Mouse (Mus musculus): ENCODE measurements around the gene Syk. TPM values are rescaled to one million over a fixed set of nuclear protein-coding genes. Genes with fewer than 3 reads are reported as not detected.

Gene Syk
- polyA plus RNA-seq, 1 experiment, result 0.89 TPM

GRCm38 (mm10) chr13:52652253-52652628 is 69.3 kb downstream of the Syk start:
- Histone ChIP-seq H3K4me1 (ENCODE audit: control insufficient read depth, insufficient read depth, low read length) (no peaks in the 10 kb centered on the region), H3K27ac (ENCODE audit: control insufficient read depth, insufficient read depth, low read depth, low read length) (no peak overlapping the region), H3K36me3 (ENCODE audit: control insufficient read depth, insufficient read depth, low read length) (no peaks in the 10 kb centered on the region), H3K4me3 (ENCODE audit: control insufficient read depth, low read depth, low read length) (no peak overlapping the region), H3K27me3 (ENCODE audit: control insufficient read depth, insufficient read depth, low read length) (no peaks in the 10 kb centered on the region)
- no peak for TF ChIP-seq POLR2A (IDR thresholded peaks at IDR 0.05; ENCODE audit: control insufficient read depth, low read depth, low read length)
- no peak for TF ChIP-seq CTCF (IDR thresholded peaks at IDR 0.05; ENCODE audit: control insufficient read depth, insufficient read depth, insufficient replicate concordance, low read depth, low read length)

GRCm38 (mm10) chr13:52654081-52654829 is 71.3 kb downstream of the Syk start:
- TF ChIP-seq CTCF (IDR thresholded peaks at IDR 0.05; ENCODE audit: control insufficient read depth, insufficient read depth, insufficient replicate concordance, low read depth, low read length), result no peak
- no peak for TF ChIP-seq POLR2A (IDR thresholded peaks at IDR 0.05; ENCODE audit: control insufficient read depth, low read depth, low read length)
- H3K27ac ChIP-seq (ENCODE audit: control insufficient read depth, insufficient read depth, low read depth, low read length), result no peak overlapping the region
- no peaks in the 10 kb centered on the region for H3K4me1 ChIP-seq (ENCODE audit: control insufficient read depth, insufficient read depth, low read length)
- no peaks in the 10 kb centered on the region for H3K36me3 ChIP-seq (ENCODE audit: control insufficient read depth, insufficient read depth, low read length)
- H3K4me3 ChIP-seq (ENCODE audit: control insufficient read depth, low read depth, low read length), result no peak overlapping the region
- H3K27me3 ChIP-seq (ENCODE audit: control insufficient read depth, insufficient read depth, low read length), result no peaks in the 10 kb centered on the region

GRCm38 (mm10) chr13:52654830-52655308 is 71.9 kb downstream of the Syk start:
- TF ChIP-seq CTCF (IDR thresholded peaks at IDR 0.05; ENCODE audit: control insufficient read depth, insufficient read depth, insufficient replicate concordance, low read depth, low read length) (no peak), POLR2A (IDR thresholded peaks at IDR 0.05; ENCODE audit: control insufficient read depth, low read depth, low read length) (no peak)

GRCm38 (mm10) chr13:52657966-52658365 is 75.0 kb downstream of the Syk start:
- H3K27ac ChIP-seq (ENCODE audit: control insufficient read depth, insufficient read depth, low read depth, low read length), result no peak overlapping the region
- H3K4me1 ChIP-seq (ENCODE audit: control insufficient read depth, insufficient read depth, low read length), result no peaks in the 10 kb centered on the region
- TF ChIP-seq CTCF (IDR thresholded peaks at IDR 0.05; ENCODE audit: control insufficient read depth, insufficient read depth, insufficient replicate concordance, low read depth, low read length), result no peak
- no peak for TF ChIP-seq POLR2A (IDR thresholded peaks at IDR 0.05; ENCODE audit: control insufficient read depth, low read depth, low read length)
- no peaks in the 10 kb centered on the region for H3K36me3 ChIP-seq (ENCODE audit: control insufficient read depth, insufficient read depth, low read length)
- no peak overlapping the region for H3K4me3 ChIP-seq (ENCODE audit: control insufficient read depth, low read depth, low read length)
- H3K27me3 ChIP-seq (ENCODE audit: control insufficient read depth, insufficient read depth, low read length), result no peaks in the 10 kb centered on the region

More at GRCm38 (mm10) chr13:52654830-52655308, 71.9 kb downstream of the Syk start:
- Histone ChIP-seq H3K27me3 (ENCODE audit: control insufficient read depth, insufficient read depth, low read length) (no peaks in the 10 kb centered on the region), H3K4me1 (ENCODE audit: control insufficient read depth, insufficient read depth, low read length) (no peaks in the 10 kb centered on the region), H3K36me3 (ENCODE audit: control insufficient read depth, insufficient read depth, low read length) (no peaks in the 10 kb centered on the region), H3K4me3 (ENCODE audit: control insufficient read depth, low read depth, low read length) (no peak overlapping the region), H3K27ac (ENCODE audit: control insufficient read depth, insufficient read depth, low read depth, low read length) (no peak overlapping the region)

- Histone ChIP-seq H3K36me3 (ENCODE audit: control insufficient read depth, insufficient read depth, low read length) (no peaks in the 10 kb centered on the region), H3K27me3 (ENCODE audit: control insufficient read depth, insufficient read depth, low read length) (no peaks in the 10 kb centered on the region), H3K4me1 (ENCODE audit: control insufficient read depth, insufficient read depth, low read length) (no peaks in the 10 kb centered on the region), H3K4me3 (ENCODE audit: control insufficient read depth, low read depth, low read length) (no peak overlapping the region), H3K27ac (ENCODE audit: control insufficient read depth, insufficient read depth, low read depth, low read length) (no peak overlapping the region)
- TF ChIP-seq POLR2A (IDR thresholded peaks at IDR 0.05; ENCODE audit: control insufficient read depth, low read depth, low read length), result no peak
- peak; percentile 93 for TF ChIP-seq CTCF (IDR thresholded peaks at IDR 0.05; ENCODE audit: control insufficient read depth, insufficient read depth, insufficient replicate concordance, low read depth, low read length)
These were observed 75.5 kb downstream of the Syk start for GRCm38 (mm10) chr13:52658477-52658876.

- Histone ChIP-seq H3K27me3 (ENCODE audit: control insufficient read depth, insufficient read depth, low read length) (no peaks in the 10 kb centered on the region), H3K4me3 (ENCODE audit: control insufficient read depth, low read depth, low read length) (no peak overlapping the region), H3K36me3 (ENCODE audit: control insufficient read depth, insufficient read depth, low read length) (no peaks in the 10 kb centered on the region), H3K4me1 (ENCODE audit: control insufficient read depth, insufficient read depth, low read length) (no peaks in the 10 kb centered on the region), H3K27ac (ENCODE audit: control insufficient read depth, insufficient read depth, low read depth, low read length) (no peak overlapping the region)
- TF ChIP-seq CTCF (IDR thresholded peaks at IDR 0.05; ENCODE audit: control insufficient read depth, insufficient read depth, insufficient replicate concordance, low read depth, low read length) (no peak), POLR2A (IDR thresholded peaks at IDR 0.05; ENCODE audit: control insufficient read depth, low read depth, low read length) (no peak)
These were observed 76.2 kb downstream of the Syk start for GRCm38 (mm10) chr13:52659171-52659665.

- H3K4me1 ChIP-seq (ENCODE audit: control insufficient read depth, insufficient read depth, low read length), result no peaks in the 10 kb centered on the region
- H3K27ac ChIP-seq (ENCODE audit: control insufficient read depth, insufficient read depth, low read depth, low read length), result no peak overlapping the region
- no peaks in the 10 kb centered on the region for H3K27me3 ChIP-seq (ENCODE audit: control insufficient read depth, insufficient read depth, low read length)
- TF ChIP-seq CTCF (IDR thresholded peaks at IDR 0.05; ENCODE audit: control insufficient read depth, insufficient read depth, insufficient replicate concordance, low read depth, low read length), result 0 out of 2 replicates have a peak, but pooled peaks have one; percentile 17
- no peak for TF ChIP-seq POLR2A (IDR thresholded peaks at IDR 0.05; ENCODE audit: control insufficient read depth, low read depth, low read length)
- no peak overlapping the region for H3K4me3 ChIP-seq (ENCODE audit: control insufficient read depth, low read depth, low read length)
- H3K36me3 ChIP-seq (ENCODE audit: control insufficient read depth, insufficient read depth, low read length), result no peaks in the 10 kb centered on the region
These were observed 86.9 kb downstream of the Syk start for GRCm38 (mm10) chr13:52669889-52670288.
